Mouse (Mus musculus): ENCODE measurements at regions not wholly inside any gene's neighbourhood (a gene's known extent, or its start where the extent isn't known, plus 50 kb on each side); places are given as distances from the start of the nearest gene placed in this dataset.

- TF ChIP-seq POLR2A (IDR thresholded peaks at IDR 0.05; ENCODE audit: borderline replicate concordance, low read depth, low read length) (no peak), CTCF (IDR thresholded peaks at IDR 0.05; ENCODE audit: low read depth, low read length) (no peak)
These were observed 149.7 kb downstream of the Gadd45g start for GRCm38 (mm10) chr13:51996163-51996562.
